Mouse (Mus musculus) NIH3T3 (cell line): ENCODE results near the gene Phospho2.

Experiments
- DNase-seq: peaks from one replicate; pipeline ENCODE4 v3.0.0-alpha.2; 2012; ENCODE audit warnings: low read depth

Gene Phospho2

GRCm38 (mm10) chr2:69825898-69826297, 36.5 kb downstream of the Phospho2 start:
- no peak for DNase-seq

GRCm38 (mm10) chr2:69826380-69826779, 37.0 kb downstream of the Phospho2 start:
- no peak for DNase-seq

DNA sequence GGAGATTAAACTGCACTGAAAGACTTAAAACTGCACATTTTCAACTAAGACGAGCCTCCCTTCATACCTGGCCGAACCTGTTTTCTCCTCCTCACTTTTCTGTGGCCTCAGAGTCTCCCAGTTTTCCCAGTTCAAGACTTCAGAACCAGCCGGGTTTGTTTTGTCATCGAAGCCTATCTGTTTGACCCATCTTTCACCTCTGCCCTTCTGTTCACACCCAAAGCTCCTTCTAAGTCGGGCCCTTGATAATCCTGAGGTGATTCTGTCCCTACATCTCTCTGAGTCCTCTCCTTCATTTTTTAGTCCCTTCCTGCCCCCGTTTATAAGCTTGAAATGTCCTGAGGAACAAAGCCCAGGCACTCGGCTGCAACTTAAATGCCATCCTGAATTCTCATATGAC, 38.6 kb downstream of the Phospho2 start:
- no peak for DNase-seq

DNA sequence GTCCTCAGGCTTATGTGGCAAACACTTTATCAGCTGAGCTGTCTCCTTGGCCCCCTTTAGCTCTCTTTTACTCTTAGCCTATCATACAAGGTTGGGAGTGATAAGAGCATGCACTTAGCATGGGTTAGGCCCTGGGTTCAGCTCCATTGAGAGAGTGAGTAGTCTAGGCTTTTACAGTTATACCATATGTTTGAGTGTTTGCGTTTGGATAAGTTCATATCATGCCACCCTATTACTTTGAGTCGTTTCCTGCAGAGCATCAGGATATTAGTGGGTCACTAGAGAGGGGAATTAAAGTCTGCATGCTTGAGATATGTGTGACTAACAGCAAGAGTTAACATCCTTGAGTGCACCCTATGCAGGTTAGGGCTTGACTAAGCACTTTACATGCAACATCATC, 40.3 kb downstream of the Phospho2 start:
- DNase-seq: no peak

- DNase-seq: no peak
Observed at GRCm38 (mm10) chr2:69830116-69830515, 40.7 kb downstream of the Phospho2 start.

DNA sequence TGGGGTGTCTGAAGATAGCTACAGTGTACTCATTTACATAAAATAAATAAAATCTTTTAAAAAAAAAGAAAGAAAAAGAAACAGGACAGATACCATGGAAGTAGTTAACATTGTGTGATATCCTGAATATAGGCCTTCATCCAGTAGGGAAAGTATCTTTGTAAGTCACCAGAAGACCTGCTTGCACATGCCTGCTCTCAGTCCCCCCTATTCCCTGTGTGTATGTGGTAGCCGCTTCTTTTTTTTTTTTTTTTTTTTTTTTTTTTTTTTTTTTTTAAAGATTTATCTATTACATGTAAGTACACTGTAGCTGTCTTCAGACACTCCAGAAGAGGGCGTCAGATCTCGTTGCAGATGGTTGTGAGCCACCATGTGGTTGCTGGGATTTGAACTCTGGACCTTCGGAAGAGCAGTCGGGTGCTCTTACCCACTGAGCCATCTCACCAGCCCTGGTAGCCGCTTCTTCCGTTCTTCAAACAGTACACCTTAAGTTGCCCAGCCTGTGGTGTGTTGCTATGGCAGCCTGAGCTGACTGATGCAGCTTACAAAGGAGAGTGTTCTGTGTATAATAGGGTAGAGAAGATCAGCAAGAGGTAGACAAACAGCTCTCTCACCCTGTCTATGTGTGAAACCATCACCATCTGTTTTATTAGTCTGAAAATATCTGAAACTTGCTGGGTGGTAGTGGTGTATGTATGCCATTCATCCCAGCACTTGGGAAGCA, 48.0 kb downstream of the Phospho2 start:
- no peak for DNase-seq

DNA sequence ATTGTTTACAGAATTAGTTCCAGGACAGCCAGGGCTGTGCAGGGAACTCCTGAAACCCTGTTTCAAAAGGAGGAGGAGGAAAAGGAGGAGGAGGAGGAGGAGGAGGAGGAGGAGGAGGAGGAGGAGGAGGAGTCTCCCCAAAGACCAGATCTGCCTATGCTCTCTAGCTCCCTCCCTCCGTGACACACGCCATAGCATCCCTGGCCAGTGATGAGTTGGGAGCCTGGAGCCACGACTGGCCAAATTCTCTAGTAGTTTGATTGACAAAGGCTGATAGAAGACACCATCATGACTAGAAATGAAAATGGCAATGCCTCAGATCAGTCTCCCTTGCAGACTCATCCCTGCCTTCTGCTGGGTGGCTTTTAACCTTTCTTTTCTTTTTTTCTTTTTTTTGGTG, 48.6 kb downstream of the Phospho2 start:
- DNase-seq: no peak

DNA sequence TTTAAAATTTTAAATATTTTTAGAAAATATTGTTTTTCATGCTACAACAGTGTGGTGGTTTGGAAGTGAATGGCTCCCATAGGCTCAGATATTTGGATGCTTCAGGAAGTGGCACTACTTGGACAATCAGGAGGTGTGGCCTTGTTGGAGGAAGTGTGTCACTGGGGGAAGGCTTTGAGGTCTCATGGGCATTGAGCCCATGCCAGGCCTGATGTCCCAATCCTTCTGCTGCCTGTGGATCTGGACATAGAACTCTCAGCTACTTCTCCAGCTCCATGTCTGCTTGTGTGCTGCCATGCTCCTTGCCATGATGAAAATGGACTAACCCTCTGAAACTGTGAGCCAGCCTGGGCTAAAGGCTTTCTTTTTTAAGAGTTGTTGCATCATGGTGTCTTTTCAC, 49.3 kb downstream of the Phospho2 start:
- DNase-seq: no peak

DNA sequence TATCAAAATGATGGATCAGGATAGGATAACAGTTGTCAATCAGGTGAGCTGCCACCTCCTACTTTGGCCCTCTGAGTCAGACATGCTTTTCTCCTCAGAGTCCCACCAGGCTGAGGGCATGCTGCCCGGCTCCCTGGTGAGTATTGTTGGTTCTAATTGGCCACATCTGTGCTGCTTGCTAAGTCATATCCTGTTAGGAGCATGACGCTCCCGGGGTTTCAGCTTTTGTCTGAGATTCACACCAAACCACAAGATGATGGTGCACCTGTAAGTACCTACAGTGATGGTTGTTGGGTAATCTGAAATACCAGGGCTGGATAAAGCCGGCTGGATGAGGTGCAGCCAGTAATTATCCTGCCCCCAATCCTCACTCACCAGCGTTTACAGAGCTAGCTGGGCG, 50.8 kb downstream of the Phospho2 start:
- peak; percentile 75 for DNase-seq

DNA sequence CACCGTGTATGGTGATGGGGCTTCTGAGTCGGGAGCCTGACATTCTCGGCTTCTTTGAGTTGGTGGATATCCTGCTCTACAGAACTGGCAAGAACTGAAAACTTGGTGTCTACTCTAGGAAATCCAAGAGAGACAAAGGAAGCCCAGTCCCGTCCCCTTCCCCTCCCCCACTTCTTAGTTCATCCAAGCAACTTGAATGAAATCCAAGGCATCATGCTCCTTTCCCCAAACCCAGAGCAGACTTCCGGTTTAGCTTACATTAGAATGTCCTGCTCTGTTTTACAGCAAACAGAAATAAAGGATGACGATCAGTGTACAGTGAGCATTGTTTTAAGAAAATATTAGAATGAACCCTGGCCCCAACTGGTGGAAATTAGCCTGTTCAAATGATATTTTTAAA, 59.8 kb downstream of the Phospho2 start:
- DNase-seq: no peak
